Mouse (Mus musculus) granulocyte monocyte progenitor cell, adult 5-6 weeks (primary cell): ENCODE measurements at regions not wholly inside any gene's neighbourhood (a gene's known extent, or its start where the extent isn't known, plus 50 kb on each side); places are given as distances from the start of the nearest gene placed in this dataset.
"Not testable (repeated sequence)": the region's sequence is repeated elsewhere in the genome, so short reads cannot be mapped to it uniquely, and the experiment has no call there.

Experiments
- ATAC-seq: replicated peaks from 2 replicates; pipeline ENCODE4 v1.8.0; 2016; ENCODE audit warnings: mild to moderate bottlenecking, moderate TSS enrichment, inconsistent platforms; ENCODE audit not compliant: poor library complexity, severe bottlenecking

DNA sequence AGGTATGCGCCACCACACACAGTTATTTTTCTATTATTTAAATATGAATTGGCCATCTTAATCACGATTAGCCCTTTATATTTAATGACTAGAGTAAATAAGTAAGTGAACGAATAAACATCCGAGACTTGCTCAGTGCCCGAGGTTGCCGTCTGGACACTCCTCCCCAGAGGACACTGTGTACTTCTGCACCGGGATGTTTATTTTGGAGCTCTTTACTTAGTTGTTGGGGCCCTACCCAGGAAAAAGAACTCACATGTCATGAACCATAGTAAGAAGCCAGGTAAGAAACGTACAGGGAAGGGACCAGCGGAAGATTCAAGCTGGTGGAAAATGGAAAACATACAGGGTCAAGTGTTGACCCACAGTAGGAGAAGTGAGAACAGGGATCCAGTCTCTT lies 89.0 kb downstream of the Akr1d1 start:
- ATAC-seq, result no peak

DNA sequence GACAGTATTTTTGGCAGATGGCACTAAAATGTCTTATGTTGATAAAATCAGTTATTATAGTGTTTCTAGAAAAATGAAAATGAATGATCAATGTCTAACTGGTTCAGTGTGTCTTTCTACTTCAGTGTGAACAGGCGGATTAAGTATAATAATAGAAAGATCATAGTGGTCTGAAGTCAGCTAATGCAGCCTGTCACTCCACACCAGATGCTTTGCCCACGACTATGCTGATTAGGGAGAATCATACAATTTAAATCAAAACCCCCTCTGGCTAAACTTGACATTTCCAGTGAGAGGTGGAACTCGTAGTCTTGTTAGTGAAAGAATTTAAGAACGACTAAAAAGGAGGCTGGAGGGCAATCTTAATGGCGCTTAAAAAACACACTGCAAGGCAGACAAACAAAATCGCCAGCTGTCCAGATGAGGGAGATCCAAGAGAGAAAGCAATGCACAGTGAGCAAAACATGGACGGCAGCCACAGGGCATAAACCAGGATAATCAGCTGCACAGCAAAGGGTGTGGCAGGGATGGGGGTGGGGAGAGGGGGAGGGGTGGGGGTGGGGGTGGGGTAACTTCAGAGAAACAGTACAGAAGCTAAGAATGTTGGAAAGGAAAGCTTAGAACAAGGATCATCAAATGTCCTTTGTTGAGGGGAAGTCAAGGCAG lies 91.5 kb downstream of the Akr1d1 start:
- ATAC-seq, result no peak

DNA sequence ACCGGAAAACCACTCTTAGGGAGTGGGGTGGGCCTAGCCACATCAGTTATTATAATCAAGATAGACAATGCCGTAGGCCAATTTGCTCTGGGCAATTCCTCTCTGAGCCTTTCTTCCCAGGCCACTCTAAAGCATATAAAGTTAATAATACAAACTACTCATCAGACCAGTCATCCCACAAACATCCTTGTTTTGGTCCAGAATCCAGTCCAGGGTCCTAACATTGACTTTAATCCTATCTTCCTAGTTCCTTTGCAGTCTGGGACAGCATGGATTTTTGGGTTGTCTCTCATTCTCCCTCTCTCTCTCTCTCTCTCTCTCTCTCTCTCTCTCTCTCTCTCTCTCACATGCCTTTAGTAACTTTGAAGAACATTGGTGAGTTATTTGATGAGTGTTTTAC lies 92.3 kb downstream of the Akr1d1 start:
- no peak for ATAC-seq

DNA sequence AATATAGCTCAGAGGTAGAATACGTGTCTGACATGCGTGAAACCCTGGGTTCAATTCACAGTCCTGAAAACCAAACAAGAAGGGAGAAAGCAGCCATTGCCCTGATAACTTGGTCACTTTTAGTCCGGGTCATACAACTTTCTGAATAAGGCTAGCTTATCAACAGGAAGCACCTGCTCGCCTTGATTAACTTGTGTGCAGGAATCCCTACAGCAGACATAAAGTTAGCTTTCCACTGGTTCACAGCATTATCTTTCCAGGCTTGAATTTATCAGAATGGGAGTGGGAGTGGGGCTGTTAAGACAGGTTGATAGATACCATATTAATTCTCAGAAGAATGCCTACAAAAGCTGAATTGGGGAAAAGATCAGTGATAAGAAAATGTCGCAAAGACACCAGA lies 97.2 kb downstream of the Akr1d1 start:
- no peak for ATAC-seq

DNA sequence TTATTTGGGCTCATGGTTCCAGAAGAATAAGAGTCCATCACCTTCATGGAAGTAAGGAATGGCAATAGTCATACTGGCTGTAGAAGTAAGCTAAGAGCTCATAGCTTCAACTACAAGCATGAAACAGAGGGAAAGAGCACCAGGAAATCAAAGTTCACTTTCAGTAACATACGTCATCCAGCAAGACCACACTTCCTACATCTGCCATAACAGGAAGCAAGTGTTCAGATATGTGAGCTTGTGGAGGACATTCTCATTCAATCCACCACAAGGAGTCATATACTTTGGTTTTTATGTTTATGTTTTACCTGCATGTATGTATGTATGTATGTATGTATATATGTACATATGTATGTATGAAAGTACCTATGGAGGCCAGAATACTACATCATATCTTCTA lies 104.0 kb downstream of the Akr1d1 start:
- ATAC-seq, result no peak

DNA sequence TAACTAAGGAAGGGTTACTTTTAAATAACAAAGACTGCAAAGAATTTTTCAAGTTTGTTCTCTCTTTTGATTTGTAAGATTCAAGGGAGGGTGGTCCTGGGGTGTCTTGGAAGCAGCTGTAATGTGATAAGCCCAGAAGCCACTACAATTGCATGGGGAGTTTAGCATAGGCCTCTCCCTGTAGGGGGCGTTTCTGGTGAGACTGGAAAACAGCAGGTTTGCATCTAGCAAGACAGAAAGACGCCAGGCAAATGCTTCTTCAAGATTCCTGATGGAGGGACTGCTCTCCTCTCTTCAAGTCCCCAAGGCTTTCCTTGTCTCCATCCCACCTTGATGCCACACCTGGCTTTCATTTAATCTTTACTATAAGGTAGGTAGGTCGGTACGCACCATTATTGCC lies 112.1 kb downstream of the Akr1d1 start:
- no peak for ATAC-seq

DNA sequence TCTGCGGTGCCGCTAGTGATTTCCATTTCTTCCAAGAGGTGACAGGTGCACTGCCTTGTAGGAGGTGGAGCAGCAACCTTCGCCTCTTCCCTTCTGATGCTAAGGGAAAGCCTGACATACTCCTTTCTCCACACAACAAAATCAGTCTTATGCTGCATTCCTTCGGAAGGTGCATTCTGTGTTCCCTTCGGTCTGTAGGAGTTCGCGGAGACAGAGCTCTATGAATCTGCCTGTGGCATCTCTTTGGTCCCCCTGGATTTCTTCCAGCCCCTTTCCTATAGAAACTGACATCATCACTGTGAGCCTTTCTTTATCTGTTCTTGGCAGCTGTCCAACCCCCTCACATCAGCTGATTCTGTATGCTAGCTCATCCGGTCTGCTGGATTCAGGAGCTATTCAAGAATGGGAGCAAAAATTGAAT lies 112.7 kb downstream of the Akr1d1 start:
- no peak for ATAC-seq

DNA sequence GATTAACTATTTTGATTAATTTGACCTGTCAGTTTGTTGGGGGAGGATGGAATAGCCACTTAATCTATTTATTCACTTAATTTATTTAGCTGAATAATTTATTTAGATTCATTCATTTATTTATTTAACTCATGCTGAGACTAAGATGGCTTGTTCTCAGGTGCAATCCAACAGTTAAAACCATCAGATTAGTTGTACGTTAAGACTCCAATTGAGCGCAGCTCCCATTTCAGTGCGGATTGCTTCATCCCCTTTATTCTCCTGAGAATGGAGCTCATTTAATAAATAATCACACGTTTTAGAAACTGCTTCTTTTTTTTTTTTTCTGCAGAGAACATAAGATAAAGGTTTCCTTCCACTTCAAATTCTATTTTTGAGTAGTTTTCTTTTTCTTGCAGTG lies 113.2 kb downstream of the Akr1d1 start:
- no peak for ATAC-seq

DNA sequence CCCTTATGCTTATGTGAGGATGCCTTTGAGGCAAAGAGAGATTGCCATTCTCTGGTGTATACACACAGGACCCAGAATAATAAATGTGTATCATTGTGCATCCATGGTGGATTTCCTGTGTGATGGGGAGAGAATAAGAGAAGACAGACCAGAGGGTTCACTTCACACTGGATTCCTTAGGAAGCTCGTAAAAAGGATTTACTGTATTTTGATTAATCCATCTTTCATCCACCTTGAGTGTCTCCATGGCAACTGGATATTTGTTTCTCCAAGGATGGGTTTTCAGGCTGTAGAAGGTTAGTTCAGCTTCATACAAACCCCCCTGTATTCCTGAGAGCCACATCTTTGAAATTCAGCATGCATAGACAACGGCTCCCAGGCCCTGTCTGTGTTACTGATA lies 113.7 kb downstream of the Akr1d1 start:
- no peak for ATAC-seq

DNA sequence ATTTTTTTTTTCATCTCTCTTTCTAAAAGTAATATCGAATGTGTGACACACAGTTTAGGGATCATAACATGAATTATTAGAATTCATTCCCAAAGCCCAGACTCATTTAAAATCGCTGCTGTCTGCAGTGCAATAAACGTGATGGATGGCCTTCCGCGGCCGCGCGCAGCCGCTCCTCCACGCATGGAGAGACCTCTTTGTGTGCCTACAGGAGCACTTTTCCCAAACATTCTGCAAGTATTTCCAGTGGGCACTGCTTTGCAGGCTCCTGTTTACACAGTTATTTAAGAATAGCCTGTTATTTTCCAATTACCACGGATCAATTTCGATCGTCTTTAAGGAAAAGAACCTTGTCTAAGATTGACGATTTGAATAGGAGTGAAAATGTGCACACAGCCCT lies 115.6 kb downstream of the Akr1d1 start:
- no peak for ATAC-seq

DNA sequence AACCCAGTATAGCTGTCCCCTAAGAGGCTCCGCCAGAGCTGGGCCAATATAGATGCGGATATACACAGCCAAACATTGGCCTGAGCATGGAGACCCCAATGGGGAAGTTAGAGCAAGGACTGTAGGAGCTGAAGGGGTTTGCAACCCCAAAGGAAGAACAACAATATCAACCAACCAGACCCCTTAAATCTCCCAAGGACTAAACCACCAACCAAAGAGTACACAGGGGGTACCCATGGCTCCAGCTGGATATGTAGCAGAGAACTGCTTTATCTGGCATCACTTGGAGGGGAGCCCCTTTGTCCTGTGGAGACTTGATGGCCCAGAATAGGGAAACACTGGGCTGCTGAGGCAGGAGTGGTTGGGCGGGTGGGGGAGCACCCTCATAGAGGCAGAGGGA lies 127.3 kb downstream of the Akr1d1 start:
- not testable (repeated sequence) for ATAC-seq

DNA sequence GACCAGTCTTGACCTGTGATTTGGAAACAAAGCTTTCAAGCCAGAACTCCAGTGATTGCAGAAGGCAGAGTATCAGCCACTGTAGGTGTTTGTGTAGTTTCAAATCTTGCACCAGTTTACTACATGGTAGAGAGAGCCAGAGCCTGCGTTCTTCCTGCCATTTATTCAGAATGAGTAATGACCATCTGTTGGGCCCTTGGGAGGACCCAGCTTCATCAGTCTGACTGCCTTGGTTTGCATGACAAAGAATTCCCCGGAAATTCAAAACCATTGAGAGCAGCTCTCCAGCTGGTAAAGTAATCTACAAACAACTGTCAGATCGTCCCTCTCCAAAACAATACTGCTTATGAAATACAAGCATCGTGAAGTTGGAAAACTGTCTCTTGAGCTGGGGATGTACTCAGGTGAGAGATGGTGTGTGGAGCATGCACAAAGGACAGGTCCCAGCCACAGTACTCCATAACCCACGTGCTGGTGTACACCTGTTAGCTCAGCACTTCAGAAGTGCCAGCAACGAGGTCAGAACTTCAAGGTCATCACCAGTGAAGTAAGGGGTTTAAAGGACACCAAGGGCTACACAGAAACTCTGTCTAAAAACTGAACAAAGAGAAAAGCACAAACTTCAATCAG lies 128.2 kb downstream of the Akr1d1 start:
- ATAC-seq, result no peak

DNA sequence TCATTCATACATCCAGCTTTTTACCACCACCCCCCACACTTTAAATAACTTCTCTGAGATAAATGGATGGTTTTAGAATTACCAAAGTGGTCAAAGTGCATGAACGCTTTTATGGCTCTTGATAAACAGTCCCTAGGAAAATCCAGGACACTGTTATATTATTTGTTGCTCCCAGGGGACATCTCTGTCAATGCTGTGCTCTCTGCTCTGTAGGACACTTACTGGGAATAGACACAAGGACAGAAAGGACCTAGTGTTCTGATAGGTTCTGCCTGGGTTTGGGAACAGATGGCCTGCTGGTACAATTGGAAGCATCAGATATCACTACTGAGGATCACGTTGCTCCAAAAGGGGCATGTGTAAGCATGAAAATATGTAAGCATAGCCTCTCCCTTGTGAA lies 132.8 kb downstream of the Akr1d1 start:
- ATAC-seq, result no peak

DNA sequence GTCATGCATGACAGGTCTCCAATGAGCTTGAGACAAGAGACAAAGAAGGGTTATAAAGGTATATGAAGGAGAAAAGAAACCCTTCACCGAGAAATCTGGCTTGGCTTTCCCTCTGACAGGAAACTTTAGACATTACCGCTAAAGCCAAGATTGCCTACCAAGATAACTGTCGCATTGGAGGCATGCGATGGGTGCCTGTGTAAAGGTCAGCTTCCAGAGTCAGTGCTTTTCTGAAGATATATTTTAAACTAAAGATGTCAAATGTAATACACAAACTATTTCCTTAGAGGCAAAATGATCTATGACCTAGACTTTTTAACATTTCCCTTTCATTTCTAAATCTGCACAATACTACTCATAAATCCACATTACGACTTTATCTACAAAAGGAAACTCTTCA lies 135.6 kb downstream of the Akr1d1 start:
- ATAC-seq, result no peak

DNA sequence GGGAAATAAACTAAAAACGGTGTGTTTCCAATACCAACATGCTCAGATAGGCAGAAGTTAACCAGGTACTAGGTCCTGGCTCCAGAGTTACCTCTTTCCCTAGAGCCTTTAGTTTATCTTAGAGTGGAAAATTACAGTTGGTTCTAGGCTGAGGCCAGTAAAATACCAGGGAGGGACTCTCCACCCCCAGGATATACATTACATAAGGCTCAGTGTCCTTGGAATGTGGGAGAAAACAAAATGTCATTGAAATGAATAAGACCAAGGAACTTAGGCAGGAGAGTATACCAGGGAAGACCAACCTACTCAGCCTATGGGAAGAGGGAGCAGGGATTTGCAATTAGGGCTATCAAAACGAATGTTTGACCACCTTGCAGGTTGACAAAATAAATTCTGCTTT lies 139.4 kb downstream of the Akr1d1 start:
- no peak for ATAC-seq

DNA sequence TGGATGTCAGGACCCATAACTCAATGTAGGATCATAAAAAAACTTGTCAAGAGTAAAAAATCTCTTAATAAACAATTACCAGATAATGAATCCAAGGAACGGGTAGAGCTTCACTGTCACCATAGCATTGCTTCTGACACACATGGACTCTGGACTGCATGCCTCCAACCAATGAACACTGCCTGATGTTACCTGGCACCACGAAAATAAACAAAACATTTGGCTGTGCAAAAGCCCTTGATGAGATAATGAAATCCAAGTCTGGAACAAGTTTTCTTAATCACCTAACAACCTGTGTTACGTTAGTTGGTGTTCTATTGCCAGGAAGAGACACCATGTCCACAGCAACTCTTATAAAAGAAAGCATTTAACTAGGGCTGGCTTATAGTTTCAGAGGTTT lies 140.7 kb downstream of the Akr1d1 start:
- no peak for ATAC-seq

DNA sequence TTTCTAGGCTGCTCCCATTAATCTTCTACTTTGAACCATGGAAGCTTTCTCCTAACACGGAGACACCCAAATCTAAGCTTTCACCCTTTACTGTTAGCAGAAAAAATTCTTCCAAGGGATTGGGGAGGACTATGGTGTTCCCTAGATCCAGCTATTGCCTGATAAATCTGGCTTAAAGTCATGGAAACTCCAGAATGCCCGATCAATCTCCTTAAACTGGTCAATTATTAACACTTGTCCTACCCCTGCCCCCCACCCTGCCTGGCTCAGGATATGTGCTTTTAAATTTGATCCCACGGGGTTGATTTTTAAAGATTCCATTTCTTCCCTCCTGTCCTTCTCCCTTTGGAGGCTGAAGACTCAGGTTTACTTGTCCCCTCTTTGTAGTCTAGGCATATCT lies 149.9 kb downstream of the Akr1d1 start:
- no peak for ATAC-seq

DNA sequence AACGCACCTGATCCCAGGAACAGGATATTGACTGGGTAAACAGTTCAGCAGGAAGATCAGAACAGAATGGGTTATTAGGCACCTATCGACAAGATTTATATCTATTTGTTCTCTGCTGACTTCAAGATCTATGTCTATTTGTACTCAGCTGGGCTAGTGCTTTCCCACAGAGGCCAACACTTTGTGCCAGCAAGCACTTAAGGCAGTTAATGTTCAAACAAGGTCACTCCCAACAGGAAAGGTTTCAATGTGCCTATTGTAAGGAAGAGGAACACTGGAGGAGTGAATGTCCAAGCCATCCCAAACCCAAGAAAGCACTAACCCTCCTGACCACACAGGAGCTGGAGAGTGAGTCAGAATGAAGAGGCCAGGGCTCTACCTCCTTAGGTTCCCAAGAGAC lies 151.4 kb downstream of the Akr1d1 start:
- ATAC-seq, result not testable (repeated sequence)

DNA sequence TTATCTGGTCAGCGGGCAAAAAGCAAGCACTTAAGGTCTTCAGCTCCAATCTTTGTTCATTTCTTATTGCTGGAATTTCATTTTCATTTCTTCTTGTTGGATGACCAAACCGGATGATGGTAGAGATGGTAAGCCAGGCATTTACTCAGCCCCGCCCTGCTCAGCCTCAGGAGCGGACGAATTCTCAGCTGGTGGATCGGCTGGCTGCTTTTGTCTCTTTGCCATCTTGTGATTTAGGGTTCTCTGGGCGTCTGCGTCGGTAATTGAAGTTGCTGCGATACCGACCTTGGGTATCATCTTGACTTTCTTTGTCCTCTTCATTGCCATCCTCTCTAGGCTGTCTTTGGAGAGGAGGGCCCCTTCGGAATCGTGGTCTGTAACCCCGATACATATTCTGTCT lies 156.1 kb downstream of the Akr1d1 start:
- ATAC-seq, result no peak

DNA sequence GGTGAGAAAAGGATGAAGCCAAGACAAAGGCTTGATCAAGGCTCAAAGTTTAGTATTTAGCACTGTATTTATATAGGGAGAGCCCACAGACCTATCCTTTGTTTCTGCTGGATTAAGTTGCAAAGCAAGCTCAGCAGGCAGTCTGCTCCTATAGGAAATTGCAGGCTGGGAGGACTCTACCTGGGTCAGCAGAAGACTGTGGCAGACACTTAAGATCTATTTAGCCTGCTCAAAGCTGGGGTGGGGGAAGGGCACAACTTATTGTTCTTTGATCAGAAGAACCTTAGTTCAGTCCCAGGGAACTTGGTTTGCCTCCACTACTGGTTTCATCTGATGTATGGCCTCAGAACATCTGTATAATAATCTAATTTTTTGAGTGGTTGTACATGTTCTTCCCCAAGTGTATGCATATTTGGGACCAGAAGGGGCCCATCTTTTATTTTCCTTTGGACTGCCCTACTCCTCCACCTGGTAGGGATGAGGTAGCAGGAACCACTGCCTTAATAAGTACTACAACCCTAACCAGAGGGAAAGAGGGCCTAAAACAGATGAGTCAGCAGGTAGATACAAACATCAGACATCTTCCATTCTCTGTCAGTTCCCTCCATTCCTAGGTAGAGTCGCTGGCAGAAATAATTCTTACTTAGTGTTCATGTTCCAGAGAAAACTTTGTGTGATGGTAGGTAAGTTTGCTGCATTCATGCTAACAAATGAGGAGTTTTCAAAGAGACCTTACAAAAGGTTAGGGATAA lies 159.1 kb downstream of the Akr1d1 start:
- ATAC-seq, result no peak

DNA sequence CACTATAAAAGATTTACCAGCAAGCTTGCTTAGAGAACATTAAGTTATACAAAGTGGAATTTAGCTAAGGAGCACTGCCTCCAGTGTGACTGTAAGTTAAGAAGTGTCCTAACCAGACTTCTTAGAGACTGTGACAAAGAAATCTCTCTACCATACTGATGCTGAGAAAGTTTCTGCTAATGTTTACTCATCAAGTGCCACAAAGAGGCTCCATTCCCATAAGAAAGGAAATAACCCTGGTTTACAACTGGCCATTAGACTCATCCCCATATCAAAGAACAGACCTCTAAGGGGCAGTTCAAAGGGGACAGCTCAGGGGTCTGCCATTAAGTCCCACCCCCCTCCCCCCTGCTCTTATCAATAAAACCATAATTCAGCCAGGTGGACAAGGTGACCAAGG lies 159.7 kb downstream of the Akr1d1 start:
- no peak for ATAC-seq
